Mouse (Mus musculus) adipose tissue, adult 10 weeks (tissue): ENCODE results near the gene Arl4c. TPM values are rescaled to one million over a fixed set of nuclear protein-coding genes. Genes with fewer than 3 reads are reported as not detected.

ENCODE experiments used
- polyA plus RNA-seq: library from polyadenylated mRNA; stranded (reverse); fragments of 350-450 nt; fragmentation: Illumina TruSeq; extraction: RNeasy Lipid Tissue Mini Kit (QIAGEN cat#74804); gene quantifications from one replicate; pipeline ENCODE4 v1.2.3, GENCODE M21; 2014; ENCODE audit warnings: low read depth, low replicate concordance

Gene Arl4c
- polyA plus RNA-seq, result 82.8 TPM

DNA sequence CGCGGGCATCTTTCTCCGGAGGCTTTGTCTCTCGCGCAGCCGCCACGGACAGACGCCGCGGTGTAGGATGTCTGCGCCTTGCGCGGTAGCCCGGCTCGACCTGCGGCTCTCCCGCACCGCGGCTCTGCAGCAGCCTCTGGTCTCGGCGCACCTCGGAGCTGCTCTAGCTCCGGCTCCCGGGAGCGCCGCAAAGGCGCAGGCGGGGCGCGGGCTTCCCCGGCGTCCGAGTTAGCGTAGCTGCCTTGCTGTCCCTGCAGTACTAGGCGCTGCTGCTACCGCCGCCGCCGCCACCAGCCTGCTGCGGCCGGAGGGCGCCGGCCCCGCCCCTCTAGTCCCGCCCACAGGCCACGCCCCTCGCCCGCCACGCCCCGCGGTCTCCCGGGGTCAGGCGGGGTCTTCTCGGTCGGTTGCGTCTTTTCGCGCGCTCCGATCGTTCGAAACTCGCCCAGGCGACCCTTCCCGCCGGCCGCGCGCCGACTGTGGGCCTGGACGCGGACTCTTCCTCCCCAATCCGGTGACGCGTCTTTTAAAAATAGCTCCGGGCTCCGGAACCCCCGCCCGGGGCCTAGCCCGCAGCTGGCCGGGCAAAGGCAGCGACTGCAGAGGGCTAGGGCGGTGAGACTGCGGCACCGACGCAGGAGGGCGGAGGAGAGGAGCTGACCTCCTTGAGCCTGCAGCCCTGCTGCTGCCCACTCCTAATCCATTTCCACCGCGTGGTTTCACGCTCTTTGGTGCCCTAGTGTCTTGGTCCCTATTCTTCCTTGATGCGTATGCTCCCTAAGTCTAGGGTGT is at the start of gene Arl4c:
TSS of gene Arl4c (minus strand) at position 352 of the 792 bp plus-strand sequence.

Other genes with a start within 250 kb of the Arl4c start
- gene Glrp1, start 192.2 kb downstream of the Arl4c start, polyA plus RNA-seq, result 8.1 TPM